Mouse (Mus musculus) urinary bladder, postnatal 10 days (tissue): ENCODE data around the gene Ccdc66.

Experiments
- DNase-seq: peaks from one replicate; pipeline ENCODE4 v3.0.0; 2022; ENCODE audit warnings: low spot score

Gene Ccdc66

GRCm38 (mm10) chr14:27507894-27508643 is at the start of gene Ccdc66:
Gene Ccdc66, minus strand, starts transcription at chr14:27508460.
- DNase-seq: peak; percentile 95

GRCm38 (mm10) chr14:27543838-27544426 is 35.7 kb upstream of the Ccdc66 start:
- DNase-seq: no peak

DNA sequence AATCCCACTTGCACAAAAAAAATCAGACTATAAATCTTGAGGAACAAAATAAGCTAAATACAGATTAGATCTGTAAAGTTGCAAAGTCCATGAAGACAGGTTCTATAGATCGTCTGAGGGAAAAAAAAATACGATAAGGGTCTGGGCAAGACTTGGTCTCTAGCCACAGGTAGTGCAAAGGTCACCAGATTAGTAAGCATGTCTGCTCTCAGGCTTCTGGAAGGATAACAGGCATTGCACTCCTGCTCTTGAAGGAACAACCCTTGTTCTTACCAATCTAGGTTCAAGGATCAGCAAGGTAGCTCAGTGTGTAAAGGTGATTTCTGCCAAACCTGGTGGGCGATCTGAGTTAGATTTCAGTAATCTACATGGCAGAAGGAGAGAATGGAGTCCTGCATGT is 28.2 kb upstream of the Ccdc66 start:
- DNase-seq: no peak

- DNase-seq: no peak
Measured at GRCm38 (mm10) chr14:27524541-27524940, 16.3 kb upstream of the Ccdc66 start.

DNA sequence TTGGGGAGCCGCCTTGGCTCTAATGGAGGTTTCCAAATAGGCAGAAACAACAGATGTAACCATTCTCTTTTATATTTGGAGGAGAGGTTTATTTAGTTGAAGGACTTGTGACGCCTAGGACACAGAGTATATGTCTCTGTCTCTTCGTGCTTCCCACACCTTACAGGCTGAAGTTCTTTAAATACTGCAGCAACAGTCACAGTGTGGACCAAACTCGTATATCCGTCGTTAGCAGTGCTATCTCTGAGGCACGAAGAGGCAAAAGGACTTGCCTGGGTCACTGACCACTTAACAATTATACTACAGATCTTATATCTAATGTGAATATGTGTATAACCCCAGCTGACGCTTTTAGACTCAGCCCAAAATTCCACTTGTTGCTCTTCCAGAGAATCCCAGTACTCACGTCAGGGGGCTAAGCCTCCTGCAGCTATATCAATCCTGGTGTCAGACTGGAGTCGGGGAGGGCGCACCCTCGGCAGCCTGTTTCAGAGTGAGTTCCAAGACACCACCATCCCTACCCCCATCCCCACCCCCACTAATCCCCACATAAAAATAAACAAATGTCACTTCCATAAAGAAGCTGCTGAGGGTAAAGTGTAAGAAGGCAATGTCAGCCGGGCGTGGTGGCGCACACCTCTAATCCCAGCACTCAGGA is 513 bp upstream of the Ccdc66 start:
- no peak for DNase-seq

DNA sequence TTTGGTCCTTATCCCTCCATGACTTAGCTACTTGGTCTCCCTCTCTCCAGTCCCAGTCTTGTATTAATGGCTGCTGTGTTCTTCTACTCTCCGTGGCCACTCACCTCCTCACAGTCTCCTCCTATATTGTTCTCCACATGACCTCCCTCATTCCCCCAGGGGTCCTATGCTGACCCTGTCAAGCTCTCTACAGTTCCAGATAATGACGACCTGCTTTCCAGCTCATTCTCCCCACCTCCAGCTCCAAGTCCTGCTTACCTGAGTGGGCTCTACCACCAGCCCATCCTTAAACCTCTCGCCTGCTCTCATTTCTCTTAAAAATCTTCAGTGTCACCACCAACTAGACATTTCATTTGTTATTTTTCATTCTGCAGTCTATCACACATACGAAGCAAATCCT is 7.2 kb downstream of the Ccdc66 start:
- DNase-seq: no peak

DNA sequence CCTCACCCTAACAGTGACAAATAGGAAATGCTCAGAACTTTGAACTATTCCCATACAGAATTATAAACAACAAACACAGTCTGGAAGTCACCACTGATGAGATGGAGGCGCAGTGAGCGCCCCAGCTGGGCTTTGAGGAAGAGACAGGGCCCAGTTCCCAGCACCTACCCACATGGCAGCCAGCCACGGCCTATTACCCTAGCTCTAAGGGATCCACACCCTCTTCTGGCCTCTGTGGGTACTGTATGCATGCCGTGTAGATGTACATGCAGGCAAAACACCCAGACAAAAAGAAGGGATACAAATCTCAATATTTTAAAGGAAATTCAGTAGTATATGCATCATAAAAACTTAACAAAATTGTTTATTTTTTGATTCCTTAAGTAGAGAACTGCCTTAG is 14.7 kb downstream of the Ccdc66 start:
- DNase-seq: no peak

- no peak for DNase-seq
Measured at GRCm38 (mm10) chr14:27491399-27491798, 16.9 kb downstream of the Ccdc66 start.

GRCm38 (mm10) chr14:27446963-27447362 is 61.3 kb downstream of the Ccdc66 start:
- no peak for DNase-seq

GRCm38 (mm10) chr14:27444851-27445281 is 63.4 kb downstream of the Ccdc66 start:
- no peak for DNase-seq

DNA sequence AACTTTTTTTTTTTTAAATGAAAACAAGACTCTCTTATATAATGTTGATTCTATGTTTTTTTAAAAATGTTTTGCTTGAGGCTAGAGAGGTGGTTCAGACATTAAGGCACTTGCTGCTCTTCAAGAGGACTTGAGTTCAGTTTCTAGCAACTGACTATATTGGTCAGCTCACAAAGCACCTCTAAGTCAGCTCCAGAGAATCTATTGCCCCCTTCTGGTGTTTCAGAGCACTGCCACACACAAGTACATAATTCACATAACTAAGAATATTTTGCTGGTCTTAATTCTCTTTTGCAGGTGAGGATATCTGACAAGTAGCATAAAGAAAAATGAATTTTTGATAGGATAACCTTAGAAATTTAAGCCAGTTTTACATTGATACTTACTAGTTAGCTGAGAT is 67.3 kb downstream of the Ccdc66 start:
- no peak for DNase-seq

DNA sequence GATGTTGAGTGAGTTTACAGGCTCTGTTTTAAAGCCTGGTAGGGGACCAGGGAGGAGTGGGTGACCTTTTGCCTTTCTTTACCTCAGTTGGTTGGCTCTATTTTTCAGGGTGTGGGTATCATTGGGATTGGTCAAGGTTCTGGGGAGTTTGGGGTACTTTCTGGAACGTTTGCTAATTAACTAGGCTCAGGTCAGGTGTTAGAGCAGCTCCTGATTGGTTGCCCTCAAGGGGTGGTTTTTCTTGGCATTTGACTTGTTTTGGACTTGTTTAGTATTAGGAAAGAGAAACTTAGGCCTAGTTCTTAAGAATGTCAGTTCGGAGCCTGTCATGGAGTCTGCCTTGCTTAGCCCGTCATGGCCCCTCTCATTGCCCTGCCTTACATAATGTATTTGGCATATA is 71.4 kb downstream of the Ccdc66 start:
- no peak for DNase-seq

DNA sequence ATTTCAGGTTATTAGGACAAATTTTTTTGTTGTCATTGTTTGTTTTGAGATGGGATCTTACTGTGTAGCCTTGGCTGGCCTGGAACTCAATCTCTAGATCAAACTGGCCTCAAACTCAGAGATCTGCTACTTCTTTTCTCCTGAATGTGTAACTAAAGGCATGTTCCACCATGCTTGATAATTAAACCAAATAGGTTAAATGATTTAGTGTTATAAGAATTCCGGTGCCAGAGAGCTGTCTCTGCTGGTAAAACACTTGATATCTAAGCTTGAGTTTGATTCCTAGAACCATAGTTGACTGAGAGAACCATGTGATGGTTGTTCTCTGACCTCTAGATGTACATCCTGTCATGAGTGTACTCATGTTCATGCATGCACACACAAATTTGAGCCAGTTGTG is 72.1 kb downstream of the Ccdc66 start:
- no peak for DNase-seq

DNA sequence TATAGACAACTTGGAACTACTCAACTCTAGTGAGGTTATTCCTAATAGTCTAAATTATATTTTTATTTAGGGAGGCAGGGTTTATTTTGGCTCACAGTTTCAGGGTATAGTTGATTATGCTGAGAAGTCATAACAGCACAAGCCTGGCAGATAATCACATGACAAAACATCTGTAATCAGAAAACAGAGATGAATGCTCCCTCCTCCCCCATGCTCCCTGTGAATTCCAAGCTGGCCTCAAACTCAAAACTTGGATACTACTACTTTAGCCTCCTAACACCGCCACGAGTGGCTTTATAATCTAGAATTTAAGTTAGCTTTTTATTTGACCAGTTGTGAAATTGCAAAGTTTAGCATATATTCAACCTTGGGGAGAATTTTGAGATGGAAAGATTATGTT is 76.2 kb downstream of the Ccdc66 start:
- DNase-seq: no peak
